Mouse (Mus musculus): ENCODE results near the gene Tmem131l.

DNA sequence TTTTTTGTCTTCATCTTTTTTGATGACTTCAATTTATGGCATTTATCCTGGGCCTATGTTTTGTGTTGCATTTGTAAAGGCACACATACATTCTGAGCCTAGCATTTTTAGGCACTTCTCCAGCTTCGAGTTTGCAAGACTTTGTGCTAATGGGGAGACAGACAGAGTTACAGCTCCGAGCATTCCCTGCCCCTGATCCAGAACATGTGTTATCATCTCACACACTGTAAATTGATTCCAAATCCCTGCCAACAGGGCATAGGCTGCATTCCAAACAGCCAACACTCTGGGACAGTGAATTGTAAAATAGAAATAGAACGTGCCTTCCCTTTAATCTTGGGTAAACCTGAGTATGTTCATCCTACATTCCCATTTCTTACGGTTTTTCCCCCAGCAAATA, 19.7 kb upstream of the Tmem131l start:
- TF ChIP-seq CTCF (IDR thresholded peaks at IDR 0.05; ENCODE audit: extremely low read depth, insufficient read length, insufficient replicate concordance, low read depth, low read length) (no peak), POLR2A (IDR thresholded peaks at IDR 0.05; ENCODE audit: low read depth, low read length) (no peak)
